Mouse (Mus musculus) kidney, postnatal 36 days (tissue): ENCODE data around the gene Fa2h.
A peak's percentile ranks its signal among the peaks of the same experiment; 100 is the strongest.

ENCODE experiments used
- DNase-seq, 2 experiments: peaks; one replicate each; pipeline ENCODE4 v3.0.0; 2021 to 2022; ENCODE audit warnings: mixed read lengths in 2 of 2

Gene Fa2h

DNA sequence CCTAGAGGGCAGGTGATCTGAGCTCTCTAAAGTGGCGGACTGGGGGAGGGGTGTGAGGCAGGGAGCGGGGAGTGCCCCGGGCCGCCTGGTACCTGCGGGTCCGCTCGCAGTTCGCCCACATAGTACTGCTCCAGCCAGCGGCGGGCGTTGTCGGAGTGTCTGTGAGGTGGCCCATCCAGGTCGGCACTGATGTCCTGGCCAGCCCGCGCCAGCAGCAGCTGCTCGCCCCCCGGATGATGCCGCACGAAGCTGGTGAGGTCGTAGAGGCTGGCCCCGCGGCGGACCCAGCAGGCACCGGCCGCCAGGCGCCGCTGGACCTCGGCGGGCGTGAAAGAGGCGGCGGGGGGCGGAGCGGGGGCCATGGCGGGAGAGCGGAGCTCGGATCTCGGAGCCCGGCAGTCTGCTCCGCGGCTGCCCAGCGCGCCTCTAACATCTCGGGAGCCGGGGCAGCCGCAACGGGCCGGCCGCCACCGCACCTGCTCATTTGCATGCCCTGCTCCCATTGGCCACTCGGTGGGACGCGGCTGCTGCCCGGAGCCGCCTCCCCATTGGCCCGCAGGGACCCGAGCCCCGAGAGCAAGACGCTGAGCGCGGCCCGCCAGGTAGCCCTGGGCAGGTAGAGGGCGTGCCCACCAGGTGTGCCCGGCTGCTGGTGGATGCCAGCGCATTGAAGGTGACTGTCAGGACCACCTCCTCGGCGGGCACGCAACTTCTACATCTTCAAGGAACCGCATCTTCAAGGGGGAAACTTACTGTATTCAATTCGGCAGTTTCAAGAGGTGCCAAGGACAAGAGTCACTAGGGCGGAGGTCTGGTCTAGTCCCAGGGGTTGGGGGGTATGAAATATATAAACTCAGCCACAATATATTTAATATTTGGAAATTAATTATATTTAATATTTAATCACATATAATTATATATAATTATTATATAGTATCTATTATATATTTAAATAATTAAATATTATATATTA, at the start of gene Fa2h:
Gene Fa2h (minus strand): TSS at position 434 of the 973 bp plus-strand sequence.
- peak; percentile 89 to 90 for DNase-seq

DNA sequence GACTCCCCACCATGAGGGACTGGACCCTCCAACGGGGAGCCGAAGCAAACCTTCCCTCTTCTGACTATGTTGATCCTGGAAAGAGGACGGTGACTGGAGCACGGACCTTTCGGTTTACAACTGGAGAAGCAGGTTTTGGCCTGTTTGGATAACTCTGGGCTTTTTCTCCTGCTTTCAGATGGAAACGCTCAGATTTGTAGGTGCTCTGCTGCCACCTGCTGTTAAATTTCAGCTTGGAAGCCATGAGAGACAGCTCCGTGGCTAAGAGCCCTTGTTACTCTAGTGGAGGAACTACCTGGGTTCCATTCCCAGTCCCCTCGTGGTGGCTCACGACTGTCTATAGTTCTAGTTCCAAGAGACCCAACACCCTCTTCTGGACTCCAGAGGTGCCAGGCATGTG, 45.6 kb upstream of the Fa2h start:
- DNase-seq: peak; percentile 78 to 91

DNA sequence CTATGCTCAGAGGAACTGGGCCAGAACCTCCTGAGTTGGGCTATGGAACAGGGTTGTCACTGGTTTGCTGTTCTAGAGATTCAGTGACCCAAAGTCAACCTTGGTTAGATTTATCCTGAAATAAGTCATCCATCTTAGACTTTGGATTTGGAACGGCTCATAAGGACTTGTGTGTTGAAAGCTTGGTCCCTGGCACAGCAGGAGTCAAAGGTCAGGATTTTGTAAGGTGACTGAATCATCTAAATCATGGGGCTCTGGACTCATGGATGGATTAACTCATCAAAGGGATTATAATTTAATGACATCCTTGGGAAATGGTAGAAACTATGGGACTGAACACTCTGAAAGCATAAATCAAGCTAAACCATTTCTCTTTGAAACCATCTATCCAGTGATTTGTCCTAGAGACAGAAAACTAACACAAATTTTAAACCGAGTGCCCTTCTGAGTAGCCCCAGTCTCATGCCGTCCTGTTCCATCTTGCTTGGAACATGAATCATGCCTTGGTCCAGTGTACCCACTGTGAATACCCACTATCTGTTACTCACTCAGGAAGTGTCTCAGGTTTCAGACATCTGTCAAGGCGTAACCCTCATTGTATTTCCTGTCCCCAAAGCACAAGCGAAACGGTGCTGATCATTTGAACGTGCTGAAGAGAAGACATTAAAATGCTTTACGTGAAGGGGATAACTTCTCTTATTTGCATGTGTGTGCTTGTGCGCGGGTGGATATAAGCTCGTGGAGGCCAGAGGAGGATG, 41.6 kb upstream of the Fa2h start:
- peak; percentile 27 to 56 for DNase-seq

DNA sequence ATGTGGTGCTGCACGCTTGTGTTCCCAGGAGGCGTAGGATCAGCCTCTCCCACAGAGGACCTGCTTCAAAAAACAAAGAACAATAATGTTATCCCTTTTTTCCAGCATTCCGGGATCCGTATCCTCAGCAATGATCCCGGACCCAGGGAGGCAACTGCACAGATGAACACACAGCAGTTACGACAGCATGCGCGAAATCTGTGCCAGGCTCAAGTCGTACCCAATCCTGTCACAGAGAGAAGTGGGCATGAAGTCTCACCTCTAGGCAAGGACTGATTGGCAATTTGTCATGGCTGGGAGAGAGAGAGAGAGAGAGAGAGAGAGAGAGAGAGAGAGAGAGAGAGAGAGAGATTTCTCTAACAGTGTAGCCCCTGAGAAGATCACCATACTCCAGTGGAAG, 31.0 kb upstream of the Fa2h start:
- no peak for DNase-seq

DNA sequence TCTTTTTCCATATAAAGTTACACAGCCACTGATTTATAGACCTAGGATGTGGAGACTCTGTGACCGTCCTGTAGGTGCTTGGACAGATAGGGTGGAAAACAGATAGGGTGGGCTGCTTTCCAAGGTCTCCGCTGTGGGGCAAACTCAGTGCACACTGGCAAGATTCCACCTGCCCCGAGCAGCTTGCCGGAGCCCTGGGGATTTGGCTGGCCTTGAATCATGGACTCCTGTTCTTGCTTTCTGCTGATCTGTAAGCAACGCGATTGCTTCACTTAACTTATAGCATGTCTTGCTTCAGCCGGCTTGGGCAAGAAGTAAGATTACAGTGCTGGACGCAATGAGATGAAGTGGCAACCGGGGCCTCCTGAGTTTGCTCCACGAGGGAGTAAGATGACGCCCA, 30.6 kb upstream of the Fa2h start:
- no peak for DNase-seq

DNA sequence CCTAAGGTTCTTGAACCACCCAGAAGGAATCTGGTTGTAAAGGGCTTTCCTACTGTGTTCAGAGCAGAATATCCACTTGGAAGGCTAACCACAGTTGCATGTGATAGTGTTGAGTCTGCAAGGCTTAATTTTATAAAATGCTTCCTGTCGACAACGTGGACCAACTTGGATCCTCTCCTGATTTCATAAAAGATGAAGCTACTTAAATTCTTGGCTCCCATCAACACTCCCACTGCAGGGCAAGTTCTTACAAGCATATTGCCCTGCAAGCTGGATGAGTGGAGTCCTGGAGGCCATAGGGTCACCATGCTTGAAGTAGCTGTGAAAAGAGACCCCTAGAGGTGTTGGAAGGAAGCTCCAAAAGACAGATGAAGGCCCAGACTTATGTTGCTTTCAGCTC, 29.0 kb upstream of the Fa2h start:
- DNase-seq: no peak

DNA sequence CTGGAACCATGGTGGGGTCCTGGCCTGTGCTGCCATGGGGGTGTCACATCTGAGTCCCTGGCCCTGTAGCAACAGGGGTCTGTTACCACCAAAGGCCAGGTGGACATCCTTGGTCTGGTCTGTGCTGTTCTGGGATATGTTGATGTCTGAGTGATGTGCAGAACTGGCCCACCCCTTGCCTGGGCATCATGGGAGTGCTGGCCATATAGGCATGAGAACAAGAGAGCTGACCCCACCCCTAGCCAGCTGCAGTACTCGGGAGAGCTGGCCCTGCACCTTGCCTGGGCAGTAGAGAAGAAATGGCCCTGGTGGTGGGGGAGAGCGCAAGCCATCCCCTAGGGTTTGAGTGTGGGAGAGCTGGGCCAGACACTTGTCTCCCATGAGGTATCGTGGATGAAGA, 25.5 kb upstream of the Fa2h start:
- DNase-seq: no peak

DNA sequence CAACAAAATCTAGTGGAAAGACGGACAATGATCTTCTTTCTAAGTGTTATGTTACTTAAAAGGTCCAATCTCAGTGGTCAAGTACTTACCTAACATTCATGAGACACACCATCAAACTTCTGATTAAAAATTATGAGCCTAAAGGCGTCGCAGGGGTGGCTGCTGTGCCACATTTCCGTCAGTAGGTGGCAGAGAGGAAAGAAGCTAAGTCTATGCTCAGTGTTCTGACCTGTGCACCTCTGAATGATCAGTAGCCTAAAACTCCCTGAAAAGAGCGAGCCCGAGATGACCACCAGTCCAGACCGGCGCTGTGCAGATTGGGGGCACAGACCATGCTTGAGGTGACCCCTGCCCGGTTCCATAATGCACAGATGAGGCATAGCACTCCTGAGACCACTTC, 25.0 kb upstream of the Fa2h start:
- DNase-seq: peak; percentile 27 to 73

DNA sequence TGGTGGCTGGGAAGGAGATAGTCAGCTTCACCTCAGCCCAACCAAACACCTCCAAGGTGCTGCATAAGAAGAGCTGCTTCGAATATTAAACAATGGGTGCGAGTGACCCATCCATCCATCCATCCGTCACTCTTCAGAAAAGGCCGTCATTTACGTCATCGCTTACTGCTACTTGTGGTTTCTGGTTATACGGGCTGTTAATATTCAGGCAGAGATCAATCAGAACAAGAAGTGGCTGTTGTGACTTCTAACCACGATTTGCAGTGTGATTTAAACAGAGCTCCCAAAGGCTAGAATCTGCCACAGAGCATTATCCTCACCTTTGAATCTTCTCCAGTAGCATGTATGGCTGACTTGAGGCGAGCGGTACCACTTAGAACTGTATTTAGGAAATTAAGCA, 23.6 kb upstream of the Fa2h start:
- no peak for DNase-seq

DNA sequence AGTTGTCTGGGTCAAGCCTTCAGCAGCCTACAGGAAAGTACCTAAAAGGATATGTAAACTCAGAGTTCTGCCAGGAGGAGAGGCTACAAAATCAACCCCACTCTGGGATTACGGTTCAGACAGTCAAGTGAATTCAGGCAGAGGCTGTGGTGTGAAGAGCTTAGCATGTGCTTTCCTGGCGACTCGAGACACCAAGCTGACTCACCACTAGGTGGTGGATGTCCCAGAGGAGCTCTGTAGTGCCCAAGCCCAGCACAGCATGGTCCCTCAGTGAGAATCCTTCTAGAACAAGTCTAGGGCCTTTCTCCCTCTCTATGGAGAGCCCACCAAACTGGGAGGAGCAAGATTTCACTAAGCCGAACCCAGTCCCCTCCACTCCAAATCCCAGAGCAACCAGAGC, 9.8 kb upstream of the Fa2h start:
- DNase-seq: peak in 1 of 2 experiments; percentile 55

DNA sequence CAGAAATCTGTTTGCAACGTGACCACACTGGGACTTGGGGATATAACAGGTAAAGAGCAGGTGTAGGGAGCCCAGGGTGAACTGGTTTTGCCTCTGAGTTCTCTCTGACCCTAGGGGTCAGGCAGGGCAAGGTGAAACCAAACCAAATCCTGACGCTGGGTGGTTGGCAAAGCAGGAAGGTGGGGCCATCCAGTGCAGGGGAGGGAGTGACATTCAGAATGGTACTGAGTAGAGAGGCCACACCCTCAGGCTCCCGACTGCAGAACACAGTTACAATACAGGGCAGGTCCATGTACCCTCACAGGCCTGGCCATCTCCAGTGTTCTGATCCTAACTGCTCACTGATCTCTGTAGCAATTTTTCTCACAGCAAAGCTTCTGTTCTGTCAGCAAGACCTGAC, 2.4 kb downstream of the Fa2h start:
- DNase-seq: peak; percentile 7 to 21

DNA sequence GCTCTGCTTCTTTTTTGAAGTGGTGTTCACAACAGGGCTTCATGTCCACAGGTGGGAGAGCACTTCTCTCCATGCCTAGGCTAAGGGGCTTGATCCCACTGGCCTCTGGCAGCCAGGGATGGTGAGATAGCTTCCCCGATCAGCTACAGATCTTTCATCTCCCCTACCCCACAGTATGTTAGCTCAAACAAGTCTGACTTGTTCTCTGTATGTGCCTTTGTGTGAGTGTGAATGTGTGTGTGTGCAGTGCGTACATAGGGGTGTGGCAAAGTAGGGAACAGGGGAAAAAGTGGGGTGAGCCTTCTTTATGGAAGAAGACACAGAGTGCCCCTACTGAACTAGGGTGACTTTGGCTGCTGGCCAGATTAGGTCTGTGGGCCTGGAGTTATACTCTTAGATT, 2.8 kb downstream of the Fa2h start:
- no peak for DNase-seq

DNA sequence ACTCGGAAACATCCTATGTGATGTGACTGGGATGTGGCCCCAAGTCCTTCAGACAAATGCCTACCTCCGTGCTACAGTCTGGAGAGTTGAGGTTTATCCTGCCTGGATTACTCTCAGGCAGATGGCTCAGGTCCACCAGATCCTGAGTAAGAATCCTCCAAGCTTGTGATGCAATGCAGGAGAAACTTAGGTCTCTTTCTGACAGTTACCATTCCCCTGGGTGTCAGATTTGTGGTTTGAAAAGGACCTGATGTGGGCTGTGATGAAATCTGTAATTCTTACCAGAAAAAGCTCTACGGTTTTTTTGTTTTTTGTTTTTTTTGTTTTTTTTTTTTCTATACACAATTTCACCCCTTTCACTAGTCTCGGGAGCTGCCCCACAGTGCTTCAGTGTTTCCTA, 4.0 kb downstream of the Fa2h start:
- no peak for DNase-seq

DNA sequence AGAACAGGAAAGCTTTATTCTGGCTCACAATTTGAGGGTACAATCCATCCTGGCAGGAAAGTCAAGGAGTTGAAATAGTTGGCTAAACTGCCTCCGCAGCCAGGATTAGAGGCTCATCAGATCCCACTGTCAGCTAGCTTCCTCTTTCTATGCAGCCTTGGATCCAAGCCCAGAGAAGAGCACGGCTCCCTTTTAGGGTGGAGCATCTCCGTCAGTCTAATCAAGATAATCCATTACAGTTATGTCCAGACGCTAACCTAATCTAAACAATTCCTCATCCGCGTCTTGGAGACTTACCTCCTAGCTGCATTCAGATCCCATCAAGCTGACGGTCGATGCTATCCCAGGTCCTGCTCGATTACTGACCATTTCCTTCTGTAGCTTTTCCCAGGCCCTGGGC, 7.7 kb downstream of the Fa2h start:
- peak in 1 of 2 experiments; percentile 25 for DNase-seq

DNA sequence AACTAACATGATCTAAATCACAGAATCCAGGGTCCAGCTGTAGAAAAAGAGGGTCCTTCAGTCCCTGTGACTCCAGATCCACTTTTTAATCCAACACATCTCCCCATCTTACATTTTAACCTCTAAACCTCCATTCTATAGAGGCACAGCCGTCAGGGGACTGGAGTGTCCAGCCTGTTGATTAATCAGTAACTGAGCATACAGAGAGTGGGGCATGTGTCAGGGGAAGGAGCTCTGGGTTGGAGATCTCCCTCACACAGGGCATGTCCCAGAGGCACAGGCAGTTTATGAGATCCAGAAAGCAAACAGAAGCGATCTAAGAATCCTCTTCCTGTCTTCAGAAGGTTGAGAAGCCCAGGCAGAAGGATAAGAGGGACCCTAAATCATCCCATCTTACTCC, 9.0 kb downstream of the Fa2h start:
- no peak for DNase-seq

DNA sequence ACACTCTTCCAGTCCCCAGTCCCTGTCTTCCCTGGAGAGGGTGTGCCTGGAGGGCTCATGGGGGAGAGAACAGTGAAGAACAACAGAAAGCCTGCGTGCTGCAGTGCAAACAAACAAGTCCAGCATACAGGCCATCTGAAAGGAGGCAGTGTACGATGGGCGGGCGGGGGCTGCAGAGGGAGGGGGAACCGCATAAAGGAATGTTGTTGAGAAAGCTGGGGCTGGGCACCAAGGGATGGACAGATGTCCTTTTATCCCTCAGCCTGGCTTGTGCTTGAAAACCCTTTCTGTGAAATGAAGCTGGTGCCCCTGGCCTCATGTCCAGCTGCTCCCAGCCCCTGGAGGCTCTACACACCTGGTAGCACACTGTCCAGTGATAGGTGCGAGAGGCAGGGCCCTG, 18.4 kb downstream of the Fa2h start:
- DNase-seq: no peak

DNA sequence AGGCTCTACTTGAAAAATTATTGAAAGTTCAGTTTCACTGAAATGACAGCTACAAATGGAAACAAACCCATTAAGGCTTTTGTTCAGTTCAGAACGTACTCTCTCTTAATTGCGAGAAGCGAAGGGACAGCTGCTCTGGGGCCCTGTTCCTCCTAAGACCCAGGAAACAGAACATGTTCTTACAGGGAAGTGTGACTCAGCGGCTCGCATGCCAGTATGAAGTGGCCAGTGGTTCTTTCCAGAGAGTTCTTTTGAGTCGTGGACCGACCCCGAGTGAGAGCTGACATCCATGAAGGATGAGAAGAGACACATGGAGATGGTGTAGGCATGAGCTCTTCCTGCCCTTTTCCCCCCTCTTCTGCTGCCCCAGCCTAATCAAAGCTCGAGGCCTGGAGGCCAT, 23.9 kb downstream of the Fa2h start:
- no peak for DNase-seq

DNA sequence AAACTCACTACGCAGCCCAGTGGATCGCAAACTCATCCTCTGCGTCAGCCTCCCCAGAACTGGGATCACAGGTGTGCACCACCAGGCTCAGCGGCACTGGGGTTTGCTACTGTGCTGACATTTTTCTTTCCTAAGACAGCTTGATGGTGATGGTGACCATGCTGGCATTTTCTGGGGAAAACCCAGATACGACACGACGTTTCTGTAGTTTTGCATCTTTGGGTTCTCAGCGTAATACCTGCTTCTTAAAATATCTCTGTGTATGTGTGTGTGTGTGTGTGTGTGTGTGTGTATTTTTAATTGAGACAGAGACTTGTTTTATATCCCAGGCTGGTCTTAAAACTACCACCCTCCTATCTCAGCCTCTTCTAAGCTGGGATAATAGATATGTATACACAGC, 26.3 kb downstream of the Fa2h start:
- no peak for DNase-seq

DNA sequence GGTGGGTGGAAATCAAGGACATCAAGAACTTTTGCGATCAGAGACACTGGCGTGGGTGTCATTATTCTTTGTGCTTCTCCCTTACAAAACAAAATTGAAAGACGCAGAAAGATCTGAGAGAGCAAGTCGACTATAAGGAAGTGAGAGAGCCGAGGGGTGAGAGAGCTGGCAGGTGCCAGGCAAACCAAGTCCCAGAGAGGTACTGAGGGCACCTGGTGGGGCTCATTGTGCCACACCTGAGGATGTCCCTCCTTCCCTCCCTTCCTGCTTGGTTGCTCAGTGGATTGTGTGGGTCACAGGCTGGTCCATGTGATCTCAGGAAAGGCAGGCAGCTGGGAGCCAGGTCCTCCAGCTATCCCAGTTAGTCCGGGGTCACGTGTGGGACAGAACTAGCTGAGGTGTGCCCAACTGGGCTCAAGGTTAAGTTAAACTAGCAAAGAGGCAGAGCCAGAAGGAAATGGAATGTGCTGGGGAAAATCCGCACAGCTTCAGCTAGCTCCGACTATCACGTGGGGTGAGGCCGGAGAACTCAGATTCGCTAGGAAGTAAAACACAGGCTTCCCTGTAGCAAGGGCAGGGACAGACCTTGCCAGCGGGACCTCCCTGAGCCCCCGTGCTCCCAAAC, 26.9 kb downstream of the Fa2h start:
- peak; percentile 80 to 93 for DNase-seq

DNA sequence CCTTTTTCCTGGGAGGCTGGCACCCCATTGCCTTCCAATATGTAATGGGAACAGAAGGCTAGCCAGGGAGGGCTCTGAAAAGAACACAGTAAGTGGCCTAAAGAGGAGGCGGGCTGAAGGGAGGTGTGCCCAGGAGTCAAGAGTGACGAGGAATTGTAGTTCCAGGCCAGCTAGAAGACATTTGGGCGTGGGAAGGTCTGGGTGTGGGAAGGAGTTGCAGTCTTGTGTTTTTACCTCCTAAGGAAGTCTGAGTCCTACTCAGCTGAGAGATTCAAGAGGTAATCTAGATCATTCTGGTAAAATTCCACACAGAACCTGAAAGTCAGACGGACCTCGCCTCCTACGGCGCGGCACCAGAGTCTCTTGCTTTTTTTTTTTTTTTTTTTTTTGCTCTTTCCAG, 30.1 kb downstream of the Fa2h start:
- DNase-seq: peak; percentile 11 to 26

DNA sequence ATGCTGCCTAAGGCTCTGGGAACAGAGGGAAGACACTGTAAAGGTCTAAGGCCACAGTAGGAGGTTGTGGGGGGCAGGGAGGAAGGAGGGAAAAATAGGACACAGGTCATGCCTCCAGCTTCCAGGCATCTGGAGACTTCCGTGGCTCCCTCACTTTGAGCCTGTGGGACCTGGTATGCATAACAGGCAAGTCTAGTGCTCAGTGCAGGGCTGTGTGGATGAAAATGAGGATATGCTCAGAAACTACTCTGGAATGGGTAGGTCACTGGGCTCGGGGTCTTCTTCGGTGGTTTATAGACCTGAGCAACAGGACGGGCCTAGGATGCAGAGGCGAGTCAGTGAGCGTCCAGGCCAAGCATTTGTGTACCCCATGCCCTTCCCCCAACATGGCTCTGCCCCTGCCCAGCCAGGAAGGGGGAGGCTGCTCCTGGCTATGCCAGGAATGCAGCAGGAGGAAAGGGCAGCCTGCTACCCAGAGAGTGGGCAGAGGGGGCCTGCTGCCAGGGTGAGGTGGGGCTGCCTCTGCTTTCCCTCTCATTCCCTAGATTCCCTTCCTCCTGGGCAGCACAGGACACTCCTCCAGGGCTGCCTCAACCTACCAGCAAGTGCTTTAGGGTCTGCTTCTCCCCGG, 32.9 kb downstream of the Fa2h start:
- peak; percentile 26 to 40 for DNase-seq

DNA sequence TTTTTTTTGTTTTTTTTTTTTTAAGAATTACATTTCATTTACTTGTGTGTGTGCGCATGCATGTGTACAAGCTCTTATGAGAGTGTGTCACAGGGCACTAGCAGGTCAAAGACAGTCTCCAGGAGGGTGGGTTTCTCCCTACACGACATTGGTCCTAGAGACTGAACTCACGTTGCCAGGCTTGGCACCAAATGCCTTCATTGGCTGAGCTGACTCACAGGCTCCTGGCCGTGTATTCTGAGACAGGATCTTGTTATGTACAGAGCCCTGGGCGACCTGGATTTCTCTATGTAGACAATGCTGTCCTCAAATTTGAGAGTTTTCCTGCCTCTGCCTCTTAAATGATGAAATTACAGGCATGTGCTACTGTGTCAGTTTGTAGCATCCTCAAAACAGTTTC, 33.7 kb downstream of the Fa2h start:
- DNase-seq: no peak

DNA sequence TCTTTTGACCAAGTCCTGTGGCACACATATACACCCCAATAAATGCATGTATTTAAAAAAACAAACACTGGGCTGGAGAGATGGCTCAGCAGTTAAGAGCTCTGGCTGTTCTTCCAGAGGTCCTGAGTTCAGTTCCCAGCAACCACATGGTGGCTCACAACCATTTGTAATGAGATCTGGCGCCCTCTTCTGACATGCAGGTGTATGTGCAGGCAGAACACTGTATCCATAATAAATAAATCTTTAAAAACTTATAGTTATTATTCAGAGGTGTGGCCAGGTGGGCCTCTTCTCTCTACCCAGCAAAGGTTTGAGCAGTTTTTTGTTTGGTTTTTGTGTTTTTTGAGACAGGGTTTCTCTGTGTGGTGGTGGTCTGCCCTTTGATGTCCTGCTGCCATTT, 34.7 kb downstream of the Fa2h start:
- no peak for DNase-seq
